Mouse (Mus musculus) frontal cortex, adult (tissue): ENCODE results near the gene Gria1.

Experiments
- ATAC-seq: cut with Nextera tagmentation; 2 replicates; pipeline ENCODE4 v1.9.2; 2017; ENCODE audit warnings: mild to moderate bottlenecking, moderate library complexity, mixed read lengths; ENCODE audit not compliant: low TSS enrichment

The Gria1 gene

DNA sequence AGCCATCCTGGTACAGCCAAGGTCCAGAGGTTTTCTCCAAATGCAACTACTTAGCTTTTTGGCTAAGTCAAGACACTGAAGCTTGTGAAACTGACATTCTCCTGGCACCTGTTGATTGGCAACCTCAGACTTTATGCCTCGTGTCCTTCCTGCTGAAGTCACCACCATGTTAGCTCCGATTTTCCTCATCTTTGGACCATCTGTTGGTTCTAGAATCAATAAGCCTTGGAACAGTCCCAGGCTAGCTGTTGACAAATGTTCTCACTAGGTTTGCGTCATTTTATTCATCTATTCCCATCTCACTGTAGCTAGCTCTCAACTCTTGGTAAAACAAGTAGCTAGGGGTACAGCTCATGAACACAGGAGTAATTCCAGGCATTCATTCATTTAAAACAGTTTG, 51.3 kb downstream of the Gria1 start:
- ATAC-seq, result no peak

DNA sequence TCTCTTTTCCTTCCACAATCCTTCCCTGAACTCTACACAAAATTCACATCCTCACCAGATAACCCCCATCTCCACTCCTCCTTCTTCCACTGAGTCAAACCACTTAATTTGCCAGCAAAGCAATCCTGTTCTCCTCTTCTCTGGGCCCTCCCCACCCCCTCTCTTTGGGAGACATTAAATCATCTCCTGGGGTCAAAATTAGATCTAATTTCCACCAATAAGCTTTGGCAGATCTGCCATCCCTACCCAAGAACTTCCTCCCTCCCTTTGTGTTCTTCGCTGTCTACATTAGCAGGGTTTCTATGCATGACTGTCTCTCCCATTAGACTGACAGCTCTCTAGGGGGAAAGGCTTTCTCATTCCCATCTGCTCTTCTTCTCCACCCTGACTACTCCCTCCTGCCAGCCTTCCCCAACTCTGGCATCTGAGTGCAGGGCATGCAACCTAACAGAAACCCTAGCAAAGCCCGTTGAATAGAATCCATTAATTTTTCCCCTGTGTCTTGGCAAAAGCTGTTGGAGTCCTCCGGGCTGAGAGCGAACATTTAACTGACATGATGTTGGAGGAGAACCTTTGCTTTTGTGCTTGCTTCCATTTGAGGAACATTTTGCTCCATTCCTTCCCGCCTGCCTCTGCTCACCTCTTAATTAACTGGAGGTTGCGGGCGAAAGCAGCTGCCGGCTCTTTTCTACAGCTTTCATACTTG, 59.2 kb downstream of the Gria1 start:
- peak; percentile 60 for ATAC-seq

- no peak for ATAC-seq
Observed at GRCm38 (mm10) chr11:57072171-57072570, 61.0 kb downstream of the Gria1 start.

DNA sequence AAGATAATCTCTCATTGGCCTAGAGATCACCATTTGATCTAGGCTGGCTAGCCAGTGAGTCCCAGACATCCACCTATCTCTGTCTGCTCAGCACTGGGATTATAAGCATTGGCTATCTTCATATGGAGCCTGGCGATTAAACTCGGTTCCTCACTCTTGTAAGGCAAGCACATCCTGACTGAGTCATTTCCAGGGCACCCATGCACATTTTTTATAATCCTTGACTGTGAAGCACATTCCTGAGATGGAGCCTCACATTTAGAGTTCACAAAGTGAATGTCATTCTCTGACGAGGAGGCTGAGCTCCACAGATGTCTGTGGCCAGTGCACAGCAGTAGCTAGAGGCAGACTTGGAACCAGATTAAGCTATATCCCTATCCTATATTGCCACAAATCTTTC, 68.2 kb downstream of the Gria1 start:
- no peak for ATAC-seq

- 0 out of 2 replicates have a peak, but pooled peaks have one; percentile 28 for ATAC-seq
Observed at GRCm38 (mm10) chr11:57089527-57089926, 78.3 kb downstream of the Gria1 start.

GRCm38 (mm10) chr11:57090705-57091104, 79.5 kb downstream of the Gria1 start:
- no peak for ATAC-seq

DNA sequence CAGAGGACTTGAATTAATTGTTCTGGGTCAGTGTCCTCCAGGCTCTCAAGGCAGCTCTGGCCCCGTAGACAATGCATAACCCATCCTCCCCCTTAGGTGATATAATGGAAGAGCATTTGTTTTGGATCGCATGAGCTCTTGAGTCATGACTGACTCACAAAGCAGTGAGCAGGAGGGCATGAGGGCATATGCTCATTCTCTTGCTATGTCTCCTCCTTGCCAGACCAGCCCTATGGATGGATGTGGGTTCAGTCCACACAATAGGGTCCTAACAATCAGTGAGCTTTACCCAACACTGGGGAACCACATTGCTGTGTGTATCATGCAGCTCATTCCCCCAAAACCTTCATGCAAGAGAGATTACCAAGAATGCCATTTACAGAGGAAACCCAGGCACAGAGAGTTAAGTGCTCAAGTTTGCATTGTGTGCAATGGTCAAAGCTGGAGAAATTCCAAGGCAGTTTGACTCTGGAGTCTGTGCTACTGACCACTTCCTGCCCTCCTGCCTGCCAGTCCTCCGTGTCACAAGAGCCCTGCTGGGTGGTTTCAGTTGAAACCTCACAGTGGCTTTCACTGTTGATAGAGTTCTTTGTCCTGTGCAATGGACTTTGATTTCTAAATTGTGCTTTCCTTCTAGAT, 80.2 kb downstream of the Gria1 start:
- ATAC-seq, result no peak

DNA sequence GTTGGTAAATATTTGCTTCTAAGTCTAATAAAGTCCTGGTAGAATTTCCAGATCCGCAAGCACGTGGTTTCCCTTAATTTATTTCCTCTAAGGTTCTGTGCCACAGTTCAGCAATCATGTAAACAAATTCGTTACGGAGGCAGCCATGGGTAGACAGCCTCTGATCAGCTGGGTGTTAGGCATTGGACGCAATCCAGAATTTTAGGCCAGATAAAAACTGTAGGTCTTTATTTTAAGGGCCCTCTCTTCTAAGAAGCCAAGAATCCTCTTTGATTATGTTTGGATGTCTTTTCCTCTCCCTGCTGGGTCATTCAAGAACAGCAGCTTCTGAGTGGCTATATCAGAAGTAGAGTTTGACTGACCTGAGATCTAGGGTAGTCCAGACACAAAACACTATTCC, 89.3 kb downstream of the Gria1 start:
- ATAC-seq, result no peak

DNA sequence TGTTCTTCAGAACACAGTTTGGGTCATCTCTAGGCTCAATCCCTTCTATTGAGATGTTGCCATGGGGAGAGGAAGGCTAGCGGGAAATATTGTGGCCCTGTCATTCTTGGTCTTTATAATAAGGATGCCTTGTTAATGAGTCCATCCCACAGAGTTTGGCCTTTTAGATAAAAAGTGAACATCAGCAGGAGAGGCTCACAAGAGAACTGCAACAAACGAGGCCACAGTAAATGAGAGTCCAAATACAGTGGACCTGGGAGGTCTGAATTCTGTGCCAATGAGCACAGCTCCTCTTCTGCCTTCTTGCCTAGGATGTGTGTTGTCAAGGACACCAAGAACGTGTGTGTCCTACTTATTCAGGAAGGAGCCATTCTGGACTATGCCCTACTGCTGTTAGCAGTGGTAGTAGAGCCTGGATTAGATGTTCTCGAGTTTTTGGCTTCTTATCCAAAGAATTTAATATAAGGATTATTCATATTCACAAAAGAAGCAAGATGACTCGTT, 92.6 kb downstream of the Gria1 start:
- ATAC-seq, result no peak

DNA sequence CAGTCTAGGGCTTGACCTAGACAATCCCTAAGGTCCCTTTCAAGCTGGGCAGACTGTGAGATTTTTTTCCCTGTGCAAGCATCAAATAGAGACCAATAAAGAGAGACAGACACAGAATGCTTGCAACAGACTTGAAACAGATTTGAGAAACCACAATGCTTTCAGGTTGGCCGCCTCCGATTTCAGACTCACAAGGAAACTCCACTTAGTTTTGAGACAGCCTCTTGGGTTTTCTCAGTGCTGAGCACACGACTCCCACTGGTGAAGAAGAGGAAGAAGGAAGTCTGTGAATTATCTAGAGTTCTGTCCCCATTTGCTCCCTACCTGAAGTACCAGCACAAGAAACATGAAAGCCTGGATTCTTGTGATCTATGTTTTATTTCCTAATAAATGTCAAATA, 94.5 kb downstream of the Gria1 start:
- peak; percentile 81 for ATAC-seq

DNA sequence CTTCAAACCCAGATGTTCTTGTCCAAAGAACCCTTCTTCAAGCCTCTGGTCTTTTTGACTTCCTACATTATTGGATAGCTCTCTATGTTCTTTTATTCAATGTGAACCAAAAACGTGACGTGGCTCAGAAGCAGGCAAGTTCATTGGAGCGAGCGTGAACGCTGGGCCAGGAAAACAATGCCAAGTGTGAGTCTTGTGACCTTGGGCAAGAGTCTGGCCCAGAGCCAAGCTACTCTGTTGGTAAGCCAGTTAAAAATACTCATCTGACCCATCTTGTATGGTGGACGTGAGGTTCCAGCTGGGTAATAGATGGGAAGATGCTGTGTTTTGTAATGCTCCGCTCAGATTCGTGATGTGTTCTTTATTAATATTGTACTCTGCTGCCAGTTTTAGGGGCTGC, 101.2 kb downstream of the Gria1 start:
- ATAC-seq, result no peak

DNA sequence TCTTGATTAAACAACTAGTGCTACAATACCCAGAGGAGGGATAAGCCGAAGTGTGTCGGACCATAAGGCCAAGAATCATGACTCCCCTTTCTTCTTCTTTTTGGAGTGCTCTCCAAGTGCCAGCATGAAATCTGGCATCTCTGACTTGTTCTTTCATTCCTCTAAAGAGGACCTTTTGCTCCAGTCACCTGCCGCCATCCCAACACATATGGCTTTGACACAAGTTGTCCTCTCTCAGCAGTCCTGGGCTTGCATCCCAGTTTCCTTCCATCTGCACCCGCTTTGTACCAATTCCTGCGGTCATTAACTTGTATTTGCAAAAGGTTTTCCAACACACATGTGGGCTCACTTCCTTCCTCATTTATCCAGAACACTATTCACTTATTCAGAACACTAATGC, 103.2 kb downstream of the Gria1 start:
- ATAC-seq, result no peak

GRCm38 (mm10) chr11:57127066-57127465, 115.9 kb downstream of the Gria1 start:
- ATAC-seq, result no peak

GRCm38 (mm10) chr11:57140162-57140780, 129.1 kb downstream of the Gria1 start:
- peak; percentile 72 for ATAC-seq

- ATAC-seq, result no peak
Observed at GRCm38 (mm10) chr11:57143681-57144080, 132.5 kb downstream of the Gria1 start.

DNA sequence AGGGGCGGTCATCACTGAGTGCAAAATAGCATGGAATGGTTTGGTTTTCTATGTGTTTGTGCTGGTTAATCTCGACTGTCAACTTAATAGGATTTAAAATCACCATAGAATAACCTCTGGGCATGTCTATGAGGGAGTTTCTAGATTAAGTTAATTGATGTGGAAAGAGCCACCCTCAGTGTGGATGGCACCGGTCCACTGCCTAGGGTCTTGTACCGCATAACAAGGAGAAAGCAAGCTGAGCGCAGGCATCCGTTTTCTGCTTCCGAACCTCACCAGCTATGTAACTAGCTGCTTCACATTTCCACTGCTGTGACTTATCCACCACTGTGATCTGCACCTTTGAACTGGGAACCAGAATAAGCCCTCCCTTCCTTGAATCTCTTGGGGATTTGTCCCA, 134.0 kb downstream of the Gria1 start:
- ATAC-seq, result no peak

DNA sequence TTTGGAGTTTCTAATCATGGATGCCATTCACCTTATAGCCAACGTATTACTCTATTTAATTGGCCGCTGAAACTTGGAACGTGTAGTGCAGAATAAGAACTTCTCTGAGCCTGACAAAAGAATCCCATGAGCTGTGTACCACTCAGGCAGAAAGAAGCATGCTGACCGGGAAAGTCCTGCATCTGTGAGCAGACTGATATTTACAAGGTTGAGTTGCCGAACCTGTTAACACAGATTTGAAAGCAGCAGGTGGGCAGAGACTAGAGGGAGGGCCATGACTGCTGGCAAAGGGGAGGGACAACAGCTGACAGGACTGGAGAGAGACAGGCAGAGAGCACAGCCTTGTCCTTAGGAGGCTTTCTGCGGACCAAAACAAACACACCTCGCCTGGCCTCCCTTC, 134.5 kb downstream of the Gria1 start:
- no peak for ATAC-seq

GRCm38 (mm10) chr11:57151674-57152073, 140.5 kb downstream of the Gria1 start:
- ATAC-seq, result no peak

GRCm38 (mm10) chr11:57154998-57155397, 143.8 kb downstream of the Gria1 start:
- ATAC-seq, result peak; percentile 82

DNA sequence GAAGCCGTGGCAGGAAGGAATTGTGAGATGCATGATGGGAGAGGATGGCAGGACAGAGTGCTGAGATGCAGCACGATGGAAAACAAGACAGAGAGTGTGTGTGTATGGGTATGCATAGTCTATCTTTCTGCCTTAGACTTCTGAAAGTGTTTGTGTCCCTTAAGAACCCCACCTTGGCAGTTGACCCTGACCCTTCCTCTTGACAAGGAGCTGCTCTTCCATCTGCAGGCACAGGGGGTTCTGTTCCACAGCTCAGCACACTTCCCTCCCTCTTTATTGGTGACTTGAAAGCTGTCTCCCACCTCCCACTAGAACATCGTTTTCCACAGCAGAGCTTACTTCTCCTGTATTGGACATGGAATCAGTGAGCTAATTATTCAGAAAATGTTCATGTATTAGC, 148.2 kb downstream of the Gria1 start:
- ATAC-seq, result no peak

- no peak for ATAC-seq
Observed at GRCm38 (mm10) chr11:57160076-57160475, 148.9 kb downstream of the Gria1 start.

DNA sequence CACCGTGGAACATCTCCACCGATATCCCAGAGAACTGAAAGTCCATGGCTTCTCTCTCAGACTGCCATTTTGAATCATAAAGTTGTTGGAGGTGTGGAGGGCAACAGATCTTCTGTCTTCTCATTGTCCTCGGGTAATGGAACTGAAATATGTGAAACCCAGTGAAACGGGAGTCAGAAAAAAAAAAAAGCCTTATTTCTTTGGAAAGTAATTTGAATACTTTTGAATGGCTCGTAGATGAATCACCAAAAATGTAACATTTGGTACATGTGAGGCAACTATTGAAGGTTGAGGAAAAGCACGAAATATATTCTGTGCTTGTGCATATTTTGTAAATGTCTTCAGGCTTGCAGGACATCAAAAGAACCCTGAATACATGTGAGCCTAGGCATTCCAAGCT, 151.7 kb downstream of the Gria1 start:
- ATAC-seq, result no peak; the same call in 1 of the 2 replicates

GRCm38 (mm10) chr11:57170058-57170457, 158.9 kb downstream of the Gria1 start:
- ATAC-seq, result peak; percentile 82
